ENCODE assay signal across 8 mouse cellular contexts in the genomic region with DNA sequence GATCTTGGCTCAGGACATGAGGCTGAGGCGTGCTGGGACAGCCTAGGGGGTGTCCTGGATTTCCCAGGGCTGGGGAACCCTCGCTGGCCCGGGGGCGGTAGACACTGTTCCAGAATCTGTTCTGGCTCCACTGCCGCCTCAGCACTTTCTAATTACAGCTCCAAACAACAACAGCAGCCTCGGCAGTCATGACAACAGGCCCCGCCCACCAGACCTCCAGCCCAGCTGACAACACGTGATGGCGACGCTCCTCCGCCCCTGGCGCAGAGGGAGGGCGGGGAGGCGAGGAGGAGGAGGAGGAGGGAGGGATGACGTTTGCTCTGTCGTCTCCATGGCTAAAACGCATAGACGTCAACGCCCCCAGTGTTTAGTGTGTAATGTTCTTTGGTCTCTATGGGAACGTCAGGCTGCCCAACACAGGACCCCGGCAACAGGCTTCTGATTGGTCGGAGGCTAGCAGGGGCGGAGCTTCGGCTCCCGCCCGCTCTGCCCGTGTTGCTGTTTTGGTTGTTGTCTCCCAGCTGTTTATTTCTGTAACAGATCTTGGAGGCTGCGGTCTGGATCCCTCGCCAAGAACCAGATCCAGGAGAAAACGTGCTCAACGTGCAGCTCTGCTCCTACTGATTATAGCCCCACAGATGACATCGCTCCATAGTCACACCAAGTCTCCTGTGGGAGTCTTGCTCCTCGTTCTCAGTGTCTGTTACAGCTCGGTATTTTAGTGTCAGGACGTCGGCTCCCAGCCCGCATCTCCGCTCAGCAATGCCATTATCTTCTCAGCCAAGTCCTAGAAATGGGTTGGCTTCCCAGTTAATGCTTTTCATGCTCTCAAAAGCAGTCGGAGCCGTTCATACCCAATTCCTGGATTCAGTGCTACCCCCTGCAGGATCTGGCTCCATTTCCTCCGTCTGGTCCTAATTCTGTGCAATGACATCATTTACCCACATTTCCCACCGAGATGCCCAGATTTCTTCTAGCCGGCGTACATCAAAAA. TPM values are rescaled to one million over a fixed set of nuclear protein-coding genes. Genes with fewer than 3 reads are reported as not detected.
A peak's percentile ranks its signal among the peaks of the same experiment; 100 is the strongest.
DNase-seq lines count a peak whose midpoint lies in the region; ATAC-seq lines count a peak whose summit lies in the region.

No protein-coding gene starts in this region.

- peak; percentile 99 for DNase-seq in ZHBTc4 (ENCODE audit: low read depth, low spot score)
- peak; percentile 99 for DNase-seq in gastrocnemius, adult 8-10 months (ENCODE audit: low spot score in 2 of 2)
- peak; percentile 100 for DNase-seq in induced T-regulatory cell, adult 2 months (ENCODE audit: low read depth)
- peak; percentile 98 for DNase-seq in left cerebral cortex, adult 9 months (ENCODE audit: low spot score in 2 of 2)
- DNase-seq in right cerebral cortex, postnatal 14 days, result peak; percentile 95
- DNase-seq in urinary bladder, postnatal 36 days (ENCODE audit: low spot score in 2 of 2), result peak; percentile 95 to 97

- peak; percentile 90 for ATAC-seq in common myeloid progenitor, adult 5-6 weeks (replicated peaks; ENCODE audit: low read depth, poor library complexity, severe bottlenecking)
- ATAC-seq in megakaryocyte progenitor cell, adult 5-6 weeks (replicated peaks; ENCODE audit: poor library complexity), result peak; percentile 95

RNA-seq across cellular contexts. Expression of a gene that starts 18.3 kb away (rescaled TPM):
- total RNA-seq in common myeloid progenitor, adult 5-6 weeks (2017), result 421 and 492 TPM in 2 replicates
- total RNA-seq in gastrocnemius, adult 8-10 months (2022), result 10 to 100 TPM in 2 of 4 experiments, 1 to 10 TPM in 2; 5.6 to 26.9 (median 8.4) TPM
- total RNA-seq in megakaryocyte progenitor cell, adult 5-6 weeks (2015), result 94.5 and 144 TPM in 2 replicates
- 72.4 and 111 TPM in 2 replicates for total RNA-seq in megakaryocyte progenitor cell, adult 5-6 weeks (2017)

Comparison
In these comparisons a context has a peak if more than half of its experiments do, and no peak if none do; other contexts are left out.
1. Peak in every context shown above with its lines: DNase-seq and ATAC-seq.